Mouse (Mus musculus) neural tube, embryonic 12.5 days (tissue): ENCODE measurements around the gene Ankrd36. TPM values are rescaled to one million over a fixed set of nuclear protein-coding genes. Genes with fewer than 3 reads are reported as not detected.

Experiments used
- ATAC-seq: fragments of 200-750 bp; cut with Nextera tagmentation; 2 replicates; pipeline ENCODE4 v1.8.0; 2017; ENCODE audit warnings: low read depth, mild to moderate bottlenecking, moderate TSS enrichment, moderate library complexity; ENCODE audit not compliant: low FRiP score
- H3K27ac ChIP-seq: fragments of 300-500 bp; sonication (generic); 2 replicates; pipeline ENCODE4 v1.5.1; 2016
- H3K27me3 ChIP-seq: fragments of 300-500 bp; sonication (generic); replicated peaks from 2 replicates; pipeline ENCODE4 v1.6.1; 2016; ENCODE audit warnings: mild to moderate bottlenecking
- H3K36me3 ChIP-seq: fragments of 300-500 bp; sonication (generic); 2 replicates; pipeline ENCODE4 v1.6.1; 2016; ENCODE audit warnings: mild to moderate bottlenecking
- H3K4me1 ChIP-seq: fragments of 300-500 bp; sonication (generic); 2 replicates; pipeline ENCODE4 v1.6.1; 2016
- H3K4me2 ChIP-seq: fragments of 300-500 bp; sonication (generic); replicated peaks from 2 replicates; pipeline ENCODE4 v1.6.1; 2016; ENCODE audit warnings: mild to moderate bottlenecking
- H3K4me3 ChIP-seq: fragments of 300-500 bp; sonication (generic); 2 replicates; pipeline ENCODE4 v1.5.1; 2016
- H3K9ac ChIP-seq: fragments of 300-500 bp; sonication (generic); 2 replicates; pipeline ENCODE4 v1.6.1; 2016; ENCODE audit warnings: mild to moderate bottlenecking
- H3K9me3 ChIP-seq: fragments of 300-500 bp; sonication (generic); 2 replicates; pipeline ENCODE4 v1.6.1; 2016; ENCODE audit warnings: mild to moderate bottlenecking
- WGBS: fragments of 180-500 bp; shearing (Covaris S2); methylation state at CpG from one replicate; pipeline ENCODE4 v1.1.7; 2016; 5-methylcytosine and 5-hydroxymethylcytosine counted together
- polyA plus RNA-seq: library from polyadenylated mRNA; unstranded; fragments of >200 nt; fragmentation: Nextera tagmentation; extraction: Ambion mirVana; gene quantifications from 2 replicates; pipeline ENCODE4 v1.2.1, GENCODE M21; 2016

The Ankrd36 gene
- polyA plus RNA-seq, 1 experiment from 2014 or later = not detected

DNA sequence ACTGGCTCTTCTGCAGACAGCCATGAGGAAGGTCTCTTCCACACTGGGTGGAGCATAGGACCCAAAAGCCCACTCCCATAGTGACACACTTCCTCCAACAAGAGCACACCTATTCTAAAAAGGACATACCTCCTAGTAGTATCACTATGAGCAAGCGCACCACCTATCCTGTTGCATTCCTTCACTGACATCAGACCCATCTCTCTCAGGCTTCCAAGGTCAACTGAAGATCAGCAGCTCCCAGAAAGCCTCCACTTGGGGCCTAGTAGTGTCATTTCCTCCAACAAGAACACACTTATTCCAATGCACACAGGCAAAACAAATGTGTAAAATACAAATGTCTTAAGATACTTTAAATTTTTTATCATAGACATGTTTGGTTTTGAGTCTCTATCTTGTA is 132.3 kb downstream of the Ankrd36 start:
- Histone ChIP-seq H3K9ac (no peak overlapping the region), H3K9me3 (no peaks in the 10 kb centered on the region), H3K4me1 (peaks cover 13% of the 10 kb centered on the region), H3K4me2 (no peak overlapping the region), H3K4me3 (no peak overlapping the region), H3K27ac (no peak overlapping the region), H3K36me3 (peaks cover 20% of the 10 kb centered on the region), H3K27me3 (no peaks in the 10 kb centered on the region)
- ATAC-seq = no peak
- 96% methylated on average over 1 of the region's 1 CpGs for WGBS

- Histone ChIP-seq H3K4me1 (peaks cover 14% of the 10 kb centered on the region), H3K9ac (no peak overlapping the region), H3K36me3 (peaks cover 20% of the 10 kb centered on the region), H3K27me3 (no peaks in the 10 kb centered on the region), H3K4me2 (no peak overlapping the region), H3K9me3 (no peaks in the 10 kb centered on the region), H3K27ac (no peak overlapping the region), H3K4me3 (no peak overlapping the region)
- ATAC-seq = no peak
- 90% methylated on average over 5 of the region's 5 CpGs for WGBS
These were observed 132.9 kb downstream of the Ankrd36 start for GRCm38 (mm10) chr11:5702271-5702956.

DNA sequence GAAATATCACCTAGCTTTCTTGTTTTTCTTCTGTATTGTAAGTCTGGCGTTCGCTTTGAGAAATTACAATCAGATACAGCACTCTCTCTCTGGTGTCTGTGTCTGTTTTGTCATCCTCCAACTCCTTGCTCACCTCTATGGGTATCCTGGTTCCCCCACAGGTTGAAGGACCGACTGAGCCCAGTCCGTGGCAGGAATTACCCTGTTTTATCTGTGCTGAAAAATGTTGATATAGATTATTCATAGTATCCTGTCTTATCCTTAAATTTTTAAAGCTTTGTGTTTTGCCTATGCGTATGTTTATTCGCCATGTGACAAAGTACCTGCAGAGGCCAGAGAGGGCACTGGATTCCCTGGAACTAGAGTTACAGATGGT is 133.5 kb downstream of the Ankrd36 start:
- no peaks in the 10 kb centered on the region for H3K9me3 ChIP-seq
- no peak for ATAC-seq
- H3K27ac ChIP-seq = no peak overlapping the region
- no peaks in the 10 kb centered on the region for H3K27me3 ChIP-seq
- peaks cover 14% of the 10 kb centered on the region for H3K4me1 ChIP-seq
- H3K4me2 ChIP-seq = no peak overlapping the region
- no peak overlapping the region for H3K9ac ChIP-seq
- peaks cover 20% of the 10 kb centered on the region for H3K36me3 ChIP-seq
- H3K4me3 ChIP-seq = no peak overlapping the region
- WGBS = 90% methylated on average over 6 of the region's 6 CpGs

GRCm38 (mm10) chr11:5703341-5703740 is 133.9 kb downstream of the Ankrd36 start:
- 92% methylated on average over 1 of the region's 1 CpGs for WGBS

DNA sequence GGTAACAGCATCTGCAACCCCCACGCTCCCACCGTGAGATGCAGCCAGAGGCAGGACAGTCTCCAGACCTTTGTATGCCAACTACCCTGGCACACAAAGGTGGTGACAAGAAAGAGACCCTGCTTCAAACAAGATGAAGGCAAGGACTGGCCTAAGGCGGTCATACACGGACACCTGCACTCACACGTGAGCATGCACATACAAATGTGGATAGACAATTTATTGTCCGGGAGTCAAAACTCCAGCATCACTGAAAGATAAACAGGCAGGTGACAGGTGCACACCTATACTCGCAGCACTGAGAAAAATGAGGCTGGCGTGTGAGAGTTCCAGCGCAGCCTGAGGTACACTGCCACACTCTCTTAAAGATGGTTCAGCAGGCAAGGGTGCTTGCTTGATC is 136.5 kb downstream of the Ankrd36 start:
- peak overlapping the region; percentile 70; the same call in 1 of the 2 replicates for H3K4me3 ChIP-seq
- no peaks in the 10 kb centered on the region for H3K9me3 ChIP-seq
- 94% methylated on average over 9 of the region's 9 CpGs for whole genome bisulfite sequencing
- H3K36me3 ChIP-seq = peaks cover 20% of the 10 kb centered on the region
- ATAC-seq = no peak
- H3K27ac ChIP-seq = no peak overlapping the region
- H3K4me1 ChIP-seq = peaks cover 14% of the 10 kb centered on the region
- peak overlapping the region; percentile 72 for H3K4me2 ChIP-seq
- no peak overlapping the region for H3K9ac ChIP-seq
- H3K27me3 ChIP-seq = no peaks in the 10 kb centered on the region

More at GRCm38 (mm10) chr11:5703341-5703740, 133.9 kb downstream of the Ankrd36 start:
- Histone ChIP-seq H3K4me1 (peaks cover 14% of the 10 kb centered on the region), H3K27ac (no peak overlapping the region), H3K27me3 (no peaks in the 10 kb centered on the region), H3K36me3 (peaks cover 20% of the 10 kb centered on the region), H3K4me3 (no peak overlapping the region), H3K9me3 (no peaks in the 10 kb centered on the region), H3K9ac (no peak overlapping the region), H3K4me2 (no peak overlapping the region)
- no peak for ATAC-seq

GRCm38 (mm10) chr11:5706874-5707529 is 137.5 kb downstream of the Ankrd36 start:
- Histone ChIP-seq H3K4me2 (peak overlapping the region; percentile 72), H3K9ac (peak overlapping the region; percentile 72), H3K4me3 (peak overlapping the region; percentile 70), H3K27ac (no peak overlapping the region), H3K36me3 (peaks cover 20% of the 10 kb centered on the region), H3K9me3 (no peaks in the 10 kb centered on the region), H3K27me3 (no peaks in the 10 kb centered on the region), H3K4me1 (peaks cover 14% of the 10 kb centered on the region)
- 2% methylated on average over 42 of the region's 43 CpGs for WGBS
- ATAC-seq = peak; percentile 68

DNA sequence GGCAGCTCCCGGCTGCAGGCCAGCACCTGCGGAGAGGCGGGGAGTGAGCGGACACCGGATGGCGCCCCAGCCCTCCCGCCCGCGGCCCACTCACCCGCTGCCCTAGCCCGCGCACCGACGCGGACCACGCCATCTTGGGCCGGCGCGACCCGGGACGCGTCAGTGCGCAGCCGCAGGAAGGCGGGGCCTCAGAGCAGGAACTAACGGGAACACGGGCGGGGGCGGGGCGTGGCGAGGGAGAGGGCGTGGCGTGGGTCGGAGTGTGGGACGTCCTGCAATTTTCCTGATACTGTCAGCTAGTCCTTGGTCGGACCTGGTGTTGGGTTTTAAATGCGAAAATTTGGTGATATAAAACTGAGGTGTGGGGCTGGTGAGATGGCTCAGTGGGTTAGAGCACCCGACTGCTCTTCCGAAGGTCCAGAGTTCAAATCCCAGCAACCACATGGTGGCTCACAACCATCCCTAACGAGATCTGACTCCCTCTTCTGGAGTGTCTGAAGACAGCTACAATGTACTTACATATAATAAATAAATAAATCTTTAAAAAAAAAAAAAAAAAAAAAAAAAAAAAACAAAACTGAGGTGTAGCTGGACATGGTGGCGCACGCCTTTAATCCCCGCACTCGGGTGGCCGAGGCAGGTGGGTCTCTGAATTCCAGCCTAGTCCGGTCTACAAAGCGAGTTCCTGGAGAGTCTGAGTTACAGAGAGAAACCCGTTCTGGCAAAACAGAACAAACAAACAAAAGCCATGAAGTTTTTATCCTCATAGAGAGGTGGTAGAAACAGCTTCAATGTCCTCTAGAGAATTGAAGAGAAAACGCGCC is 138.3 kb downstream of the Ankrd36 start:
- WGBS = 19% methylated on average over 48 of the region's 50 CpGs
- no peaks in the 10 kb centered on the region for H3K27me3 ChIP-seq
- peak overlapping the region; percentile 72 for H3K9ac ChIP-seq
- H3K4me1 ChIP-seq = peaks cover 14% of the 10 kb centered on the region
- H3K4me3 ChIP-seq = peak overlapping the region; percentile 70
- peak; percentile 97 for ATAC-seq
- no peak overlapping the region for H3K27ac ChIP-seq
- peaks cover 18% of the 10 kb centered on the region for H3K36me3 ChIP-seq
- peak overlapping the region; percentile 72 for H3K4me2 ChIP-seq
- H3K9me3 ChIP-seq = no peaks in the 10 kb centered on the region

DNA sequence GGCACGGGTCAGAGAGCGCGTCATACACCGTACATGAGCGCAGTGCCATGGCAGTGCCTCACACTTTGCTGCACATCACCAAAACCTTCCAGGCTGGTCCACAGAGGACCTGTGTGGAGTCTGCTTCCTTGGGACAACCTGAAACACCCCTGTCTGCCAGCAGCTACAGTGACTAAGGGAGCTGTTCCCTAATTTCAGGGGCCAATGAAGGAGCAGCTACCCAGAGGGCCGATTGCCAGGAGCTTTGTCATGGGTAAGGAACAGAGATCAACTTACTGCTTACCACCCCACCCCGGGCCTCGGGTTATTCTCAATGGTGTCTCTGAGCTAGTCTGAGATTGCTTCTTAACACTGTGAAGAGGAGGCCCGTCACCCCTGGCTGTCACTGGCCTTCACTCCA is 145.7 kb downstream of the Ankrd36 start:
- 90% methylated on average over 9 of the region's 9 CpGs for WGBS
- H3K9ac ChIP-seq = no peak overlapping the region
- H3K4me1 ChIP-seq = no peaks in the 10 kb centered on the region
- peaks cover 37% of the 10 kb centered on the region for H3K36me3 ChIP-seq
- H3K27ac ChIP-seq = no peak overlapping the region
- H3K4me2 ChIP-seq = no peak overlapping the region
- no peak overlapping the region for H3K4me3 ChIP-seq
- H3K27me3 ChIP-seq = no peaks in the 10 kb centered on the region
- H3K9me3 ChIP-seq = no peaks in the 10 kb centered on the region
- no peak for ATAC-seq

DNA sequence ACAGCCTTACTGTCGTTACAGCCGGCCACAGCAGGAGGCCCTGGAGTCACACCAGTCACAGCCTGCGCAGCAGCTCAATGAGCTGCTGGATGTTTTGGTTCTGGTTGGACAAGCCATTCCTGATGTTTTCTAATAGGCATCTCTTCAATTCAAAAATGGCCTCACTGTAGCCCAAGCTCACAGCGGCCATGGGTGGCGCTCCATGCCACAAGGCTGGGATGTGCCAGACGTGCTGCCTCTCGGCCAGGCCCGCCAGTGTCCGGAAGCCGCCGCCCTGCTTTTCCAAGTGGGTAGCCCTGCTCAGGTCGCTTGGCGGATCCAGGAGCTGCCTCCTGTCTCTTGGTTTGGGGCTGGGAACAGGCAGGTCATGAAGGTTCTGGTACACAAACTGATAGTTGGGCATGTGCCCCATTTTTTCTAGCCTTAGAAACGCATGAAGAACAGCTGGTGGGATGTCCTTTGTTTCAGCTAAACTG is 146.2 kb downstream of the Ankrd36 start, which contains the start of gene Mrps24:
Mrps24 (minus strand) TSS at position 51 of the 476 bp plus-strand sequence.
- Histone ChIP-seq H3K9ac (no peak within 1 kb of the TSS), H3K36me3 (peaks cover 37% of the 10 kb centered on the region), H3K9me3 (no peaks in the 10 kb centered on the region), H3K4me1 (no peaks in the 10 kb centered on the region), H3K4me2 (no peak within 1 kb of the TSS), H3K27ac (no peak within 1 kb of the TSS), H3K4me3 (no peak within 1 kb of the TSS), H3K27me3 (no peaks in the 10 kb centered on the region)
- no peak for ATAC-seq
- WGBS = 82% methylated on average over 14 of the region's 14 CpGs

DNA sequence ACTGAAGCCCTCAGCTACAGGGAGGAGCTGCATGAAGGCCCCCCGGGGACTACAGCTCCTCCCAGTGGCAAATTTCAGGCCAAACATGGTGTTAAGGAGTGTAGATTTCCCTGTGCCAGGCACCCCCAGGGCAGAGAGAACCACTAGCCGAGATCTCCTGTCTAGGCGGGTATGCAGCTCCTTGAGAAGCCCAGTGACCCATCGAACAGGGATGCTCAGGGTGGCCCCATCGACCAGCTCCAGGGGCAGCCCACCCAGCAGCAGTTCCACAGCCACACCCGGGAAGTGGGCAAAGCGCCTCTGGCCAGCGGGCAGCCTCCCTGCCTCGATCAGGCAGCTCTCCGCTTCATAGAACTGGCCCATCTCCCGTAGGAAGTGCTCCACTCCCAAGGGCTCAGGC is 146.8 kb downstream of the Ankrd36 start:
- no peak overlapping the region for H3K4me3 ChIP-seq
- ATAC-seq = no peak
- no peaks in the 10 kb centered on the region for H3K4me1 ChIP-seq
- no peaks in the 10 kb centered on the region for H3K9me3 ChIP-seq
- 92% methylated on average over 11 of the region's 11 CpGs for WGBS
- H3K27me3 ChIP-seq = no peaks in the 10 kb centered on the region
- no peak overlapping the region for H3K27ac ChIP-seq
- no peak overlapping the region for H3K9ac ChIP-seq
- H3K4me2 ChIP-seq = no peak overlapping the region
- H3K36me3 ChIP-seq = peaks cover 37% of the 10 kb centered on the region

GRCm38 (mm10) chr11:5716938-5717705 is 147.6 kb downstream of the Ankrd36 start:
- H3K4me2 ChIP-seq = no peak overlapping the region
- H3K27ac ChIP-seq = no peak overlapping the region
- ATAC-seq = no peak
- H3K27me3 ChIP-seq = no peaks in the 10 kb centered on the region
- no peak overlapping the region for H3K4me3 ChIP-seq
- H3K9me3 ChIP-seq = no peaks in the 10 kb centered on the region
- H3K36me3 ChIP-seq = peaks cover 40% of the 10 kb centered on the region
- no peak overlapping the region for H3K9ac ChIP-seq
- WGBS = 94% methylated on average over 34 of the region's 34 CpGs
- H3K4me1 ChIP-seq = no peaks in the 10 kb centered on the region
